In the genomic region with DNA sequence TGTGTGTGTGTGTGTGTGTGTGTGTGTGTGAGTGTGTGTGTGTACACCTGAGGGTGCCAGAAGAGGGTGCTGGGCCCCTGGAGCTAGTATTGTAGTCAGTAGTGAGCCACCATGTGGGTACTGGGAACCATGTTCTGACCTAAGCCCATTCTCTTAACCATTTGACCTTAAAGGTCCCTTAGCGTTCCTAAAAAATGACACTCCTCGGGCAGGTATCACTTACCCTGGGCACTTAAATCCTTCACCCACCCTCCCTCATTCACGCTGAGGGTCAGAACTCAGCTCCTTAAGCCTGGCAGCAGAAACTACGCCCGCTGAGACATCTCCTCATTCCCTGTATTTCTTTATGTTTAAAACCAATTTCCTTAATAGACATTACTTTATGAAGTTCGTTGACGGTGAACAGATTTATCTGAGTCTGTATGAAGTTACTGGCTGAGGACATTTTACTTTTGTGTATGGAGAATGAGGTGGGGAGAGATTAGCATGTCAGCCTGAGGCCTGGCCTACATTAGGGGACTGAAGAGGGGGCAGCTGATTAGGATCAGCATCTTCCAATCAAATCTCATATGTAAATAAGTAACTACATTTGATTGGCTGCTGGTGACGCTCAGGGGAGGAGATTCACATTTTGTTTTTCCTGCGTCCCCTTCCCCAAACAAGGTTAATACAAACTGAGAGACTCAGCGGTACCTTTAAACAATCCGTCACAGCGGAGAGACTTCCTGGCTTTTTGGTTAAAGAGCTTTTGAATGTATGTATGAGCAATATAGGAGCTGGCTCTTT, we compare ENCODE assay signal across 9 mouse cellular contexts.
DNase-seq lines count a peak whose midpoint lies in the region; ATAC-seq lines count a peak whose summit lies in the region.
"Had no signal": no experiment of that assay in that cellular context is flagged by ENCODE, and none has a peak within 500 bp of the region (broad histone marks: within the 10 kb centered on the region; RNA-seq: fewer than 3 reads in every experiment).

No protein-coding gene starts in this region.

- H3K4me1 ChIP-seq in heart, embryonic 16.5 days (ENCODE audit: control insufficient read depth, insufficient read depth, low read length) = peaks cover 3% of the 10 kb centered on the region; the same call in 1 of the 2 replicates
- peaks cover 3% of the 10 kb centered on the region; the same call in 1 of the 2 replicates for H3K4me1 ChIP-seq in embryonic facial prominence, embryonic 13.5 days
- H3K4me1 ChIP-seq in intestine, embryonic 15.5 days (replicated peaks) = no peaks in the 10 kb centered on the region
- H3K4me1 ChIP-seq in neural tube, embryonic 13.5 days (replicated peaks) = no peaks in the 10 kb centered on the region

- H3K36me3 ChIP-seq in heart, embryonic 16.5 days (ENCODE audit: control insufficient read depth, insufficient read depth) = no peaks in the 10 kb centered on the region
- H3K36me3 ChIP-seq in embryonic facial prominence, embryonic 13.5 days = no peaks in the 10 kb centered on the region
- no peaks in the 10 kb centered on the region for H3K36me3 ChIP-seq in intestine, embryonic 15.5 days
- H3K36me3 ChIP-seq in neural tube, embryonic 13.5 days = no peaks in the 10 kb centered on the region

- H3K9ac ChIP-seq in heart, embryonic 16.5 days (ENCODE audit: low read length) = no peak overlapping the region
- no peak overlapping the region for H3K9ac ChIP-seq in embryonic facial prominence, embryonic 13.5 days
- H3K9ac ChIP-seq in intestine, embryonic 15.5 days = no peak overlapping the region
- no peak overlapping the region for H3K9ac ChIP-seq in neural tube, embryonic 13.5 days
- H3K9ac ChIP-seq: liver, embryonic 14.5 days had no signal

- no peaks in the 10 kb centered on the region for H3K27me3 ChIP-seq in heart, embryonic 16.5 days (ENCODE audit: control insufficient read depth, insufficient read depth, low read length)
- H3K27me3 ChIP-seq in embryonic facial prominence, embryonic 13.5 days = no peaks in the 10 kb centered on the region
- H3K27me3 ChIP-seq in intestine, embryonic 15.5 days (replicated peaks) = no peaks in the 10 kb centered on the region
- no peaks in the 10 kb centered on the region for H3K27me3 ChIP-seq in neural tube, embryonic 13.5 days

- H3K27ac ChIP-seq in heart, embryonic 16.5 days (ENCODE audit: low read length) = no peak overlapping the region
- peak overlapping the region; percentile 39 for H3K27ac ChIP-seq in embryonic facial prominence, embryonic 13.5 days
- no peak overlapping the region for H3K27ac ChIP-seq in intestine, embryonic 15.5 days
- H3K27ac ChIP-seq in neural tube, embryonic 13.5 days (replicated peaks) = no peak overlapping the region
- H3K27ac ChIP-seq: liver, embryonic 14.5 days had no signal

- 58% methylated on average over 12 of the region's 12 CpGs for WGBS in heart, embryonic 16.5 days
- WGBS in embryonic facial prominence, embryonic 13.5 days = 30% methylated on average over 12 of the region's 12 CpGs
- WGBS in intestine, embryonic 15.5 days = 43% methylated on average over 12 of the region's 12 CpGs
- WGBS in neural tube, embryonic 13.5 days = 41% methylated on average over 12 of the region's 12 CpGs

- no peak overlapping the region for H3K4me3 ChIP-seq in heart, embryonic 16.5 days (ENCODE audit: low read length)
- peak overlapping the region; percentile 27 for H3K4me3 ChIP-seq in embryonic facial prominence, embryonic 13.5 days
- no peak overlapping the region for H3K4me3 ChIP-seq in intestine, embryonic 15.5 days (replicated peaks)
- H3K4me3 ChIP-seq in neural tube, embryonic 13.5 days = peak overlapping the region; percentile 23

- DNase-seq in heart, postnatal 14 days = no peak
- no peak for DNase-seq in adrenal gland, postnatal 14 days
- DNase-seq in gastrocnemius, adult 18-20 months (ENCODE audit: low spot score) = no peak
- no peak for DNase-seq in urinary bladder, postnatal 36 days (ENCODE audit: low spot score in 2 of 2)

- no peaks in the 10 kb centered on the region for H3K9me3 ChIP-seq in heart, embryonic 16.5 days (replicated peaks; ENCODE audit: control insufficient read depth, low read length)
- H3K9me3 ChIP-seq in embryonic facial prominence, embryonic 13.5 days = no peaks in the 10 kb centered on the region
- no peaks in the 10 kb centered on the region for H3K9me3 ChIP-seq in intestine, embryonic 15.5 days
- H3K9me3 ChIP-seq in neural tube, embryonic 13.5 days = no peaks in the 10 kb centered on the region

- no peak for ATAC-seq in heart, embryonic 16.5 days (replicated peaks; ENCODE audit: extremely low read depth, insufficient read depth, low FRiP score)
- peak; percentile 69; the same call in 1 of the 2 replicates for ATAC-seq in embryonic facial prominence, embryonic 13.5 days (ENCODE audit: insufficient number of reproducible peaks, insufficient read depth, low FRiP score, low TSS enrichment, low read depth)
- peak; percentile 77 for ATAC-seq in intestine, embryonic 15.5 days
- ATAC-seq in neural tube, embryonic 13.5 days (ENCODE audit: low read depth) = peak; percentile 72

- intact Hi-C loops in heart, postnatal 14 days (cut with DNase I) = no loop called here

- H3K4me2 ChIP-seq in heart, embryonic 16.5 days (ENCODE audit: low read depth, low read length) = peak overlapping the region; percentile 14; the same call in 1 of the 2 replicates
- H3K4me2 ChIP-seq in embryonic facial prominence, embryonic 13.5 days = peak overlapping the region; percentile 50
- H3K4me2 ChIP-seq in intestine, embryonic 15.5 days (replicated peaks) = peak overlapping the region; percentile 37; the same call in 1 of the 2 replicates
- H3K4me2 ChIP-seq in neural tube, embryonic 13.5 days = peak overlapping the region; percentile 48

Comparison
In these comparisons a context has a peak if more than half of its experiments do, and no peak if none do; other contexts are left out.
1. H3K4me3 ChIP-seq: peak in embryonic facial prominence, embryonic 13.5 days (single experiment) and neural tube, embryonic 13.5 days (single experiment); none in heart, embryonic 16.5 days (single experiment) and intestine, embryonic 15.5 days (single experiment).
2. Peak in every context shown above with its lines, with median percentiles within 50 percentile points of each other: H3K4me2 ChIP-seq.